Mouse (Mus musculus): ENCODE measurements at regions not wholly inside any gene's neighbourhood (a gene's known extent, or its start where the extent isn't known, plus 50 kb on each side); places are given as distances from the start of the nearest gene placed in this dataset.
A peak's percentile ranks its signal among the peaks of the same experiment; 100 is the strongest.
"Not testable (repeated sequence)": the region's sequence is repeated elsewhere in the genome, so short reads cannot be mapped to it uniquely, and the experiment has no call there.

DNA sequence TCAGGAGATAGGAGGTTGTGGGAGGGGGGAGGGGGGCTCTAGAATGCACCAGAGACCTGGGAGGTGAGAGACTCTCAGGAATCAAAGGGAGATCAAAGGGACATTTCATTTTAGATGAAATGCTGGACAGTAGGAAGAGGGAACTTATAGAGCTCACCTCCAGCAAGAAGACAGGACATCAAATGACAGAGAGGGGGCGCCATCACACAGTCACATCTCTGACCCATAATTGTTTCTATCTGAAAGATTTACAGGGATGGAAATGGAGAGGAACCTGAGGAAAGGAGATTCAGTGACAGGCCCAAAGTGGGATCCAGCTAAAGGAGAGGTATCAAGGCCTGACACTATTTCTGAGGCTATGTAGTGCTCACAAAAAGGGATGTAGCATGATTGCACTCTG lies 270.5 kb upstream of the Sfrp2 start:
- Histone ChIP-seq H3K4me1 (ENCODE audit: control insufficient read depth, insufficient read depth, low read length) (no peaks in the 10 kb centered on the region), H3K27ac (ENCODE audit: insufficient read depth, low read length) (no peak overlapping the region), H3K4me3 (ENCODE audit: insufficient read depth, low read length) (no peak overlapping the region)
- TF ChIP-seq POLR2A (IDR thresholded peaks at IDR 0.05; ENCODE audit: low read depth, low read length) (no peak), CTCF (IDR thresholded peaks at IDR 0.05; ENCODE audit: borderline replicate concordance, insufficient read depth, low read length) (no peak)

DNA sequence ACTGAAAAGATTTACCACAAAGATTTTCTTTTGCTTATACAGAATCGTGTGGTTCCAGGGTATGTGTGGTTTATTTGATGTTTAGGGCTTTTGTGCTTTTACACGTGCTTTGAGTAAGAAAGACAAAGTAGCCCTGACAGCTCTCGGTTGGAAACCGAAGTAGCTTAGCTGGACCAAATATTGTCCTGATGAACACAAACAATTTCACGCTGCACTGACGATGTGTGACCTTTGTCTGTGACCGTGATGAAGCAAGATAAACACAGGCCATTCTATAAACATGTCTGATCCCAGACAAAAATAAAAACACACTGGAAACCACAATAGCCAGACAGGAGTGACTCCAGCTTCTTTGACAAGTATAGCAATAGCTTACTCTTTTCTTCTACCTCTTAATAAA lies 262.2 kb upstream of the Sfrp2 start:
- Histone ChIP-seq H3K4me1 (ENCODE audit: control insufficient read depth, insufficient read depth, low read length) (no peaks in the 10 kb centered on the region), H3K4me3 (ENCODE audit: insufficient read depth, low read length) (no peak overlapping the region), H3K27ac (ENCODE audit: insufficient read depth, low read length) (no peak overlapping the region)
- TF ChIP-seq CTCF (IDR thresholded peaks at IDR 0.05; ENCODE audit: borderline replicate concordance, insufficient read depth, low read length) (no peak), POLR2A (IDR thresholded peaks at IDR 0.05; ENCODE audit: low read depth, low read length) (no peak)

DNA sequence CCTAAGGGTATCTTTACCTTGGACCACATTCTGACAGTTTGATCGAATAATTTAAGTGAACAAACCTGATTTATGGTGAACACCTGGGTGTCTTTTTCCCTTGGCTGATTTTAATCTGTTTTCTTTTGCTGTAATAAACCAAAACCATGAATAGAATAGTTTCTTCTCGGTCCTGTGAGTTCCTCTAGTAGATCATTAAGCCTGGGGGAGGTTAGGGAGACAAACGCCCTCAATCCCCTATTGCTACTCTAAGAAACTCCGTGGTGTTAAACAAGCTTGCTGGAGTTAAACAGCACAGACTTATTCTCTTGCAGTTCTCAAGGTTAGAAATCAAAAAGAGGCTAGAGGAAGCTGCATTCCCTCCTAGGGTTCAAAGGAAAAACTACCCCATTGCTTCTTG lies 249.5 kb upstream of the Sfrp2 start:
- TF ChIP-seq POLR2A (IDR thresholded peaks at IDR 0.05; ENCODE audit: low read depth, low read length) (no peak), CTCF (IDR thresholded peaks at IDR 0.05; ENCODE audit: borderline replicate concordance, insufficient read depth, low read length) (no peak)
- H3K4me1 ChIP-seq (ENCODE audit: control insufficient read depth, insufficient read depth, low read length): peaks cover 7% of the 10 kb centered on the region
- no peak overlapping the region for H3K4me3 ChIP-seq (ENCODE audit: insufficient read depth, low read length)
- H3K27ac ChIP-seq (ENCODE audit: insufficient read depth, low read length): no peak overlapping the region

DNA sequence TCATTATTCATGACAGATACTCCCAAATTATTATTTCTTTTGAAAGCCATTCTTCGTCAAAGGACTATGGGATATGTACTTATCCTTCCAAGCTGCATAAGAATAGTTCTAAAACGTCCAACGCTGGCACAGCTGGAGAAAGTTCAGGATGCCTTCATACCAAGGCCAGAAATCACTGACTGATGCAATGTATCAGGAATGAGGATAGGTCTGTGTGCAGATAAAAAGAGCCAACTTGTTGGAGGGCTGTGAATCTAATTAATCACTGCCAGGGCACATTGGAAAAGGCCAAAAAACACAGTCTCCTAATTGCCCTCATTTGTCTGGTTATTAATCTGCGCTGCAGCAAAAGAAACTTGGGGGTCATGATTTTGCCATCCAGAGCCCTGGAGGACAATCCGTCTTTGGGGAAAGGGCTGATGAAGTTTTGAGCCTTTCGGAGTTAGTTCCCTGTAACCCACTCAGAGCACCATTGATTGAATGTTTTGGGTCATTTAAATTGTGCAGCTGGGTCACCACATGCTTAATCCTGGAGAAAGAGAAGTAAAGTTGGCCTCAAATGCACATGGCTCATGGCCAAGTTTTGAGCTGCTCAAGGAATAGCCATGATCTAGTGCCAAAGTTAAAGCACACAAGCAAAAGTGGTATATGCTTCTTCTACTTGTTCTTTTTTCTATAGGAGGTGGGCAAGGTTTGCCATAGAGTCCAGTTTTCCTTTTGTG lies 248.0 kb upstream of the Sfrp2 start:
- Histone ChIP-seq H3K4me1 (ENCODE audit: control insufficient read depth, insufficient read depth, low read length) (peaks cover 7% of the 10 kb centered on the region), H3K4me3 (ENCODE audit: insufficient read depth, low read length) (no peak overlapping the region), H3K27ac (ENCODE audit: insufficient read depth, low read length) (peak overlapping the region; percentile 52; the same call in 1 of the 2 replicates)
- TF ChIP-seq CTCF (IDR thresholded peaks at IDR 0.05; ENCODE audit: borderline replicate concordance, insufficient read depth, low read length): no peak
- TF ChIP-seq POLR2A (IDR thresholded peaks at IDR 0.05; ENCODE audit: low read depth, low read length): no peak

DNA sequence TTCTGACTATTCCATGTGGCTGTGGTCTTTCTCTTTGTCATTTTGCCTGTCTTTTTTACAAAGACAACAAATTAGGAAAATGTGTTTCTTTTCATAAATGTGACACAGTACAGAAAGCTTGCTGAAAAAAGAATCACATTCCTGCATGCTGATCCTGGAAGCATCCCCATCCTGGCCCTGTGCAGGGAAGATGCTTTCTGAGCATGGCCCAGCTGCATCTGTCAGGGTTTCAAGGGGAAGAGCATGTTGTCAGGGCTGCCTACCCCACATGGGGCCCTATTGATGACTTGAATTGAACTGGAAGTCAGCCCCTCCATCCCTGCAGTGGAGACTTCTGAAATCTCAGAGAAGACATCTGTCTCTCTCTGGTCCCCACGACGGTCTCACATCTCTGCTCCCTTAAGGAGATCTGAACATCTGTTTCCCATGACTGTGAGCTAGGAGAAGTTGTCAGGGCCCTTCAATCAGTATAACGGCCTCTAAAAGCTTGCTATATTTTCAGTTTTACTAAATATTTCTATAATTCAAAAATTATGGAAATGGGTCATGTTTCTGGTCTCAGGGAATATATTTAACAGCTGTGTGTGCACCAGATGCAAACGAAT lies 235.8 kb upstream of the Sfrp2 start:
- H3K4me1 ChIP-seq (ENCODE audit: control insufficient read depth, insufficient read depth, low read length): no peaks in the 10 kb centered on the region
- H3K27ac ChIP-seq (ENCODE audit: insufficient read depth, low read length): no peak overlapping the region
- no peak overlapping the region for H3K4me3 ChIP-seq (ENCODE audit: insufficient read depth, low read length)
- TF ChIP-seq CTCF (IDR thresholded peaks at IDR 0.05; ENCODE audit: borderline replicate concordance, insufficient read depth, low read length): no peak
- TF ChIP-seq POLR2A (IDR thresholded peaks at IDR 0.05; ENCODE audit: low read depth, low read length): no peak

DNA sequence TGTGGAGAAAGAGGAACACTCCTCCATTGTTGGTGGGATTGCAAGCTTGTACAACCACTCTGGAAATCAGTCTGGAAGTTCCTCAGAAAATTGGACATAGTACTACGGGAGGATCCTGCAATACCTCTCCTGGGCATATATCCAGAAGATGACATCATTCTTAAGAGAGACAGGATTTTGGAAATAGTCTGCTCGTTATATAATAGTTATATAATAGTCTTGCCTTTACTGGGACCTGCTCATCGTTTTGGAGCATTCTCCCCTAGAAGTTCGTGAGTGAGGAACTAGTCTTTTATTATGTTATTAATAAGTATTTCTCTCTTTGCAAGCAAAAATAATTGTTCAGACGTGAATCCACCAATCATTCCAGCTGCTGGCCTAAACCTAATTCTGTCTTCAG lies 229.5 kb upstream of the Sfrp2 start:
- not testable (repeated sequence) for H3K4me3 ChIP-seq (ENCODE audit: insufficient read depth, low read length); H3K4me1 ChIP-seq (ENCODE audit: control insufficient read depth, insufficient read depth, low read length); H3K27ac ChIP-seq (ENCODE audit: insufficient read depth, low read length)

DNA sequence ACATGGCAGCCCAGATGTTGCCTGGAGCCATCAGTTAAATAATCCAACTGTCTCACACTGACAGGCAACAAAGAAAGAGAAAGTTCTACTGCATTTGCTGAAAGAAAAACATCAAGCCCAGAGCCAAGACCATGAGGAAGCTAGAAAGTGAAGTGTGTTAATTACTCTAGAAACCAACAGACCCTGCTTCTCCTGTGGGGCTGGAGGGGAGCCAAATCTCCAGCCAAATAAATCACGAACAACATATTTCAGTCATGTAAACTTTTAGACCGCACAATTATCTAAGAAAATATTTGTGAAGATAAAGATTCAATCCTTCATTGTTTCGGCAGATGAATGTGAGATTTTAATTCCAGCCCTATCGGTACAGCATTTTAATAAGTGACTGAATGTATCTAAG lies 228.9 kb upstream of the Sfrp2 start:
- TF ChIP-seq CTCF (IDR thresholded peaks at IDR 0.05; ENCODE audit: borderline replicate concordance, insufficient read depth, low read length) (no peak), POLR2A (IDR thresholded peaks at IDR 0.05; ENCODE audit: low read depth, low read length) (no peak)
- H3K27ac ChIP-seq (ENCODE audit: insufficient read depth, low read length): no peak overlapping the region
- H3K4me3 ChIP-seq (ENCODE audit: insufficient read depth, low read length): no peak overlapping the region
- H3K4me1 ChIP-seq (ENCODE audit: control insufficient read depth, insufficient read depth, low read length): no peaks in the 10 kb centered on the region

DNA sequence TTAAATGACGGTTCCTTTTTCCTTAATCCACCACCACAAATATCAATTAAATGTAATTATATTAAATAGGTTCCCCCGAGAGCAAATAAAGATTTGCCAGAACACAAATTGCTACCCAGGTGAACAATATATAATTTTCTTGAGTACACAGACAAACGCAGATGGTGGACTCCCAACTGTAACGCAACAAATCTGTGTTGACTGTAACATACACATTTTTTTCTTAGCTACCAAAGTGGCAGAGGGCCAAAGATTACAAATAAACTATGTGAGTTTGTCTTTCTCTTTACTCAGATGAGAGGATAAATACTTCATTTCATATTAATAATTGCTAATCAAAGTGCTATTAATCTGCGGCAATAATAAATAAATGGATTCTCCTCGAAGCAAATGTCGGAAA lies 228.4 kb upstream of the Sfrp2 start:
- no peak overlapping the region for H3K4me3 ChIP-seq (ENCODE audit: insufficient read depth, low read length)
- H3K27ac ChIP-seq (ENCODE audit: insufficient read depth, low read length): no peak overlapping the region
- H3K4me1 ChIP-seq (ENCODE audit: control insufficient read depth, insufficient read depth, low read length): no peaks in the 10 kb centered on the region
- no peak for TF ChIP-seq POLR2A (IDR thresholded peaks at IDR 0.05; ENCODE audit: low read depth, low read length)
- no peak for TF ChIP-seq CTCF (IDR thresholded peaks at IDR 0.05; ENCODE audit: borderline replicate concordance, insufficient read depth, low read length)

DNA sequence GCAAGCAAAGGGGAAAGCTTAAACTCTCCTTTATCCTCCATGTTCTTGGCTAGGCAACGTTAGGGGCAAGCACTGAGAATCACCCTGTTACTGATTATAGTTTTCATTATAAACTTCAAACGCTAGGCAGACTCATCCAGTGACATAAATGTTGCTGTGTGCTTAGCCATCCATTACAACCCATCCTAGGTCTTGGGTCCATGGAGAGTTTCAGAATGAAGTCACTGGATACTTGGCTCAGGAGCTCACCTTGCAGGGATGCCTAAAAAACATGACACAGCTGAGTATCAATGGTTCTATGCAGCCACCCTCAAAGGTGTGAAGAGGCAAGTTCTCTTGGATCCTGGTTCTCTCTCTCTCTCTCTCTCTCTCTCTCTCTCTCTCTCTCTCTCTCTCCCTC lies 227.2 kb upstream of the Sfrp2 start:
- Histone ChIP-seq H3K4me3 (ENCODE audit: insufficient read depth, low read length) (no peak overlapping the region), H3K4me1 (ENCODE audit: control insufficient read depth, insufficient read depth, low read length) (no peaks in the 10 kb centered on the region)
- TF ChIP-seq POLR2A (IDR thresholded peaks at IDR 0.05; ENCODE audit: low read depth, low read length): no peak
- TF ChIP-seq CTCF (IDR thresholded peaks at IDR 0.05; ENCODE audit: borderline replicate concordance, insufficient read depth, low read length): no peak

DNA sequence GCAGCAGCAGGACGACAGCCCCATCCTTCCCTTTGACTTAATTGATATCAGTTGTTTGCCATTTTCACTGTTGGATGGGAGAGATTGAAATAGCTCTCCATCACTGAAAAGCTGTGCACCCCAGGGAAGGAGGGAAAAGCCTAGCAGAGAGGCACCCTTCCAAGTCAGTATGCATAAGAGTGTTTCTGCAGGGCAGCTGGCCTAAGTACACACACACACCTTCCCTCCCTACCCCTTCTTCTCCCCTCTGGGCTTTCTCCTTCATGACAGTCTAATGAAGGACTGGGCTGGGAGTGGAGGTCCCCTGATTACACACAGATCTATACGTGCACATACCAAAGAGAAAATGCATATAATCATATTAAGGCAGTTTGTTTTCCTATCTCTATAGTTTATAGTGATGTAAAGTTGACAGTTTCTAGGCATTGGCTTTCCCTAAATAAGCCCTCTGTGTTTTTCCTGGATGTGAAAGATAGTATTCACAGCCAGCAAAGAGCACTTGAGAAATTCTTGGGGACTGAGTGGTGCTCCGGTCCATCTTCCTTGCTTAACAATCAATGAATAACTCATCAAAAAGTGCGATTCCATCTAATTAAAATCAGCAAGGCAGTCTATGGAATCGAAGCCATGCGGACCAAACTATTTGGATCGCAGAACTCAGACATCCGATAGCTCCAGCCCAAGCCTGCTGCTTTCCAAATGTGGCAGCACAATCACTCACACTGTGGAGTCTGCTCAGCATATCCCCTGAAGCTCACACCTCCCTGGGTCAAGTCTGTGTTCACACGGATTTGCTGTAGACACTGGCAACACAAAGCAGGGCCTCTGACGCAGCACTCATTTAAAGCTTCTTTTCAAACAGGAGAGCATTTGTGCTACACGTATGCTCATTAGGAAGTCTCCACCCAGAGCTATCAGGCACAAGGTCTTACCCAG lies 224.9 kb upstream of the Sfrp2 start:
- Histone ChIP-seq H3K27ac (ENCODE audit: insufficient read depth, low read length) (no peak overlapping the region; the same call in 1 of the 2 replicates), H3K4me3 (ENCODE audit: insufficient read depth, low read length) (no peak overlapping the region), H3K4me1 (ENCODE audit: control insufficient read depth, insufficient read depth, low read length) (no peaks in the 10 kb centered on the region)
- TF ChIP-seq POLR2A (IDR thresholded peaks at IDR 0.05; ENCODE audit: low read depth, low read length) (no peak), CTCF (IDR thresholded peaks at IDR 0.05; ENCODE audit: borderline replicate concordance, insufficient read depth, low read length) (no peak)

More for the DNA sequence above, 227.2 kb upstream of the Sfrp2 start:
- H3K27ac ChIP-seq (ENCODE audit: insufficient read depth, low read length): no peak overlapping the region
